23 mouse cellular contexts compared by ENCODE assay signal in the genomic region with DNA sequence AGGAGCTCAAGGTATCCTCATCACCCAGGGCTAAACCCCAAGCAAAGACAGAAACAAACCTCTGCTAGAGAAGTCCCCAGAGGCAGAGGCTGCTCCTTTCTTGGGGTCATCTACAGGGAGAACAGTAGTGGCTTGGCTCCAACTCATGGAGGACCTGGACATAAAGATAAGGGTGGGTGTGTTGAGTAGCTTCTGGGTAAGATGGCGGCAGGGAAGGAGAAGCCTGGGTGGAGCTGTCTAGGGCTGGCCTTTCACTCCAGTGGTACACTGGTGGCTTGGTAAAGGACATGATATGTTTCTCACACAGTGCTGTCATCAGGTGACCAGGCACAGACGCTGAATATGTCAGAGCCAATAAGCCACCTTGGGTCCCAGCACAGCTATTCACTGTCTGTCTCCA. TPM values are rescaled to one million over a fixed set of nuclear protein-coding genes. Genes with fewer than 3 reads are reported as not detected.
DNase-seq lines count a peak whose midpoint lies in the region; ATAC-seq and TF ChIP-seq lines count a peak whose summit lies in the region.
"Had no signal": no experiment of that assay in that cellular context is flagged by ENCODE, and none has a peak within 500 bp of the region (broad histone marks: within the 10 kb centered on the region; RNA-seq: fewer than 3 reads in every experiment).

No protein-coding gene starts in this region.

- no peak for TF ChIP-seq EP300 in liver, postnatal 0 days (IDR thresholded peaks at IDR 0.05; ENCODE audit: low read depth)

- H3K9me3 ChIP-seq in liver, postnatal 0 days (ENCODE audit: low read length), result no peaks in the 10 kb centered on the region
- H3K9me3 ChIP-seq: embryonic facial prominence, embryonic 15.5 days; forebrain, embryonic 12.5 days; hindbrain, embryonic 12.5 days; midbrain, embryonic 10.5 days had no signal

- intact Hi-C loops in left cerebral cortex, postnatal 10 days (cut with DNase I), result no loop called here

- peak; percentile 40 for DNase-seq in spleen, adult 12 weeks (ENCODE audit: low spot score)
- DNase-seq in spleen, adult 18-20 months, result no peak
- peak; percentile 74 for DNase-seq in liver
- DNase-seq in liver, postnatal 0 days, result no peak
- DNase-seq in lung, adult 18-20 months, result no peak
- no peak for DNase-seq in left cerebral cortex, postnatal 10 days (ENCODE audit: extremely low spot score in 1 of 2, low spot score in 2 of 2)
- no peak for DNase-seq in adrenal gland, adult 8-10 months
- DNase-seq: adrenal gland, postnatal 10 days; cerebellum, adult 18-20 months; cerebellum, postnatal 36 days; gastrocnemius, postnatal 10 days; heart, adult 11 months; kidney, adult 2 months; kidney, postnatal 10 days; lung, embryonic 14.5 days; lung, postnatal 36 days; retina, postnatal 1 day; thymus, adult 18-20 months had no signal

- H3K4me2 ChIP-seq in liver, postnatal 0 days (ENCODE audit: low read depth, low read length), result peak overlapping the region; percentile 26; the same call in 1 of the 2 replicates
- H3K4me2 ChIP-seq: embryonic facial prominence, embryonic 15.5 days; forebrain, embryonic 12.5 days; hindbrain, embryonic 12.5 days; lung, embryonic 14.5 days had no signal

- H3K27ac ChIP-seq in liver, postnatal 0 days (ENCODE audit: low read depth), result peak overlapping the region; percentile 55
- H3K27ac ChIP-seq: embryonic facial prominence, embryonic 15.5 days; forebrain, embryonic 12.5 days; hindbrain, embryonic 12.5 days; midbrain, embryonic 10.5 days had no signal

- H3K36me3 ChIP-seq in liver, postnatal 0 days (replicated peaks; ENCODE audit: insufficient read depth, low read length), result peaks cover 33% of the 10 kb centered on the region

- H3K4me1 ChIP-seq in liver, postnatal 0 days (ENCODE audit: insufficient read depth), result peaks cover 14% of the 10 kb centered on the region
- H3K4me1 ChIP-seq: embryonic facial prominence, embryonic 15.5 days; forebrain, embryonic 12.5 days; hindbrain, embryonic 12.5 days had no signal

- H3K27me3 ChIP-seq in liver, postnatal 0 days (ENCODE audit: insufficient read depth, low read length), result no peaks in the 10 kb centered on the region
- H3K27me3 ChIP-seq: embryonic facial prominence, embryonic 15.5 days; forebrain, embryonic 12.5 days; hindbrain, embryonic 12.5 days had no signal

- H3K4me3 ChIP-seq in liver, postnatal 0 days (ENCODE audit: low read depth, low read length), result no peak overlapping the region
- H3K4me3 ChIP-seq: embryonic facial prominence, embryonic 15.5 days; forebrain, embryonic 12.5 days; hindbrain, embryonic 12.5 days; midbrain, embryonic 10.5 days had no signal

- 71% methylated on average over 2 of the region's 2 CpGs for WGBS in liver, postnatal 0 days (ENCODE audit: insufficient replicate concordance)

- no peak for TF ChIP-seq CTCF in liver, postnatal 0 days (IDR thresholded peaks at IDR 0.05; ENCODE audit: low read depth)

- peak; percentile 86 for ATAC-seq in liver, postnatal 0 days
- ATAC-seq: inflammation-experienced regulatory T-cells, adult 6 months had no signal

- H3K9ac ChIP-seq in liver, postnatal 0 days (replicated peaks), result no peak overlapping the region
- H3K9ac ChIP-seq: embryonic facial prominence, embryonic 15.5 days; forebrain, embryonic 12.5 days; hindbrain, embryonic 12.5 days; lung, embryonic 14.5 days had no signal

RNA-seq across cellular contexts. Expression of gene Mrpl38, which starts 12.3 kb away (rescaled TPM):
- polyA plus RNA-seq in liver, postnatal 0 days (2015; fragmentation: Nextera tagmentation; extraction: Ambion mirVana), result 43.9 and 44.0 TPM in 2 replicates
- 10 to 100 TPM; 52.2 to 54.6 TPM for total RNA-seq in left cerebral cortex, postnatal 10 days (2021)
- total RNA-seq in adrenal gland, adult 8-10 months (2022), result 100 to 1,000 TPM in 3 of 4 experiments, 10 to 100 TPM in 1; 97.5 to 112 (median 107) TPM

RNA-seq across cellular contexts. Expression of gene Fbf1, which starts 17.0 kb away (rescaled TPM):
- polyA plus RNA-seq in liver, postnatal 0 days (2015; fragmentation: Nextera tagmentation; extraction: Ambion mirVana), result 2.2 and 2.3 TPM in 2 replicates
- 100 to 1,000 TPM in 1 of 2 experiments, 10 to 100 TPM in 1; 96.2 to 100 TPM for total RNA-seq in left cerebral cortex, postnatal 10 days (2021)
- 10 to 100 TPM; 47.7 to 69.4 (median 52.4) TPM for total RNA-seq in adrenal gland, adult 8-10 months (2022)

RNA-seq across cellular contexts. Expression of gene Trim65, which starts 20.0 kb away (rescaled TPM):
- polyA plus RNA-seq in liver, postnatal 0 days (2015; fragmentation: Nextera tagmentation; extraction: Ambion mirVana), result 1.1 and 1.2 TPM in 2 replicates
- total RNA-seq in left cerebral cortex, postnatal 10 days (2021), result 1 to 10 TPM; 6.2 to 6.6 TPM
- 10 to 100 TPM in 3 of 4 experiments, 1 to 10 TPM in 1; 9.6 to 13.7 (median 13.1) TPM for total RNA-seq in adrenal gland, adult 8-10 months (2022)

RNA-seq across cellular contexts. Expression of gene Trim47, which starts 23.9 kb away (rescaled TPM):
- 5.7 and 7.4 TPM in 2 replicates for polyA plus RNA-seq in liver, postnatal 0 days (2015; fragmentation: Nextera tagmentation; extraction: Ambion mirVana)
- 1 to 10 TPM; 6.2 to 7.9 TPM for total RNA-seq in left cerebral cortex, postnatal 10 days (2021)
- 10 to 100 TPM; 11.1 to 20.4 (median 16.4) TPM for total RNA-seq in adrenal gland, adult 8-10 months (2022)

RNA-seq across cellular contexts. Expression of gene Ten1, which starts 47.7 kb away (rescaled TPM):
- polyA plus RNA-seq in liver, postnatal 0 days (2015; fragmentation: Nextera tagmentation; extraction: Ambion mirVana), result 20.7 and 22.8 TPM in 2 replicates
- total RNA-seq in left cerebral cortex, postnatal 10 days (2021), result 10 to 100 TPM; 44.8 to 50.9 TPM
- total RNA-seq in adrenal gland, adult 8-10 months (2022), result 10 to 100 TPM; 20.4 to 26.3 (median 23.6) TPM

Comparison
In these comparisons a context has a peak if more than half of its experiments do, and no peak if none do; other contexts are left out.
1. DNase-seq: peak in spleen, adult 12 weeks (single experiment) and liver (single experiment); none in spleen, adult 18-20 months (0 of 2), liver, postnatal 0 days (single experiment), lung, adult 18-20 months (0 of 2), left cerebral cortex, postnatal 10 days (0 of 2) and adrenal gland, adult 8-10 months (single experiment).